Mouse (Mus musculus) heart, postnatal 36 days (tissue): ENCODE data around the gene Rbm8a2. TPM values are rescaled to one million over a fixed set of nuclear protein-coding genes. Genes with fewer than 3 reads are reported as not detected.
"Not testable (repeated sequence)": the region's sequence is repeated elsewhere in the genome, so short reads cannot be mapped to it uniquely, and the experiment has no call there.

Experiments
- DNase-seq, 2 experiments: peaks; one replicate each; pipeline ENCODE4 v3.0.0; 2021 to 2022
- intact Hi-C: fragments of 180-260 bp; cut with DNase I; formaldehyde crosslinking; loops from one replicate; pipeline ENCODE4 v1.15.1; 2025
- total RNA-seq, 2 experiments: library from RNA; stranded (reverse); gene quantifications; 2 replicates each; pipeline ENCODE4 v1.2.3; 2021

The Rbm8a2 gene
- not detected for total RNA-seq

- intact Hi-C loops, result not testable (repeated sequence)
Measured at GRCm38 (mm10) chr1:175979014-175979413, at the start of gene Rbm8a2. Gene Rbm8a2, minus strand, starts transcription at chr1:175979114.

DNA sequence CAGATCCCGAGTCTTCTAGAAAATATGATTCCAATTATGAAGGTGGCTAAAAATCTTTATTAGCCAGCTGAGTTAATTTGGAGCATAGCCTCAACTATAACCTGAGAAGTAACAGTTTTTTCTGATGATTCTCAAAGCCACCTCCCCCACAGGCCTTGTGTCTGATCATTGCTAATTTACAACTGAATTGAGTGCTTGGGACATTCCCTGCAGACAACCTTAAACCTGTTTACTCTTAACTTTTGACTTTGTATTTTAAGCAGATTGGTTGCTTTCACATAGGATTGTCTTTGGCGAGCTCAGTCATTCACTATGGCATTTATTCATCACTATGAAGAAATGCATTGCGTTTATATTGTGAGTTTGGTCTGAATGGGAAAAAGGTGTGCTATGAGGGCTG is 49.5 kb upstream of the Rbm8a2 start:
- no peak for DNase-seq
- intact Hi-C loops, result no loop called here

More at GRCm38 (mm10) chr1:175979014-175979413, at the start of gene Rbm8a2:
- DNase-seq, result not testable (repeated sequence)

DNA sequence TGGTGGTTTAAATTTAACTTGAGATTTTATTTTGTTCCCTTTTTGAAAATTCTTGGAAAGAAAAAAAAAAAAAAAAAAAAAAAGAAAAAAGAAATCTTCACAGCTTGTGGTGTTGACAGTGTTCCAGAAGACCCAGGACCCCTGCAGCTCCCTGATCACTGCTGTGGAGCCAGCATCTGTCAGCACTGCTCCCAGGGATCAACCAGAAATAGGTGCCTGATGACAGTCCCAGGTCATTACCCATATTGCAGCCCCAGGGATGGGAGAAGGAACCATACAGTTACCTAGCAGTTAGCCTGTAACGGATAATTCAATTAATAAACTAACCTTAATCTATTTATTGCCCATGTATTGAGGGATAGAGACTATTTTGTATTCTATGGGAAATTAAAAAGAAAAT is 45.6 kb upstream of the Rbm8a2 start:
- no peak for DNase-seq
- intact Hi-C loops, result no loop called here

DNA sequence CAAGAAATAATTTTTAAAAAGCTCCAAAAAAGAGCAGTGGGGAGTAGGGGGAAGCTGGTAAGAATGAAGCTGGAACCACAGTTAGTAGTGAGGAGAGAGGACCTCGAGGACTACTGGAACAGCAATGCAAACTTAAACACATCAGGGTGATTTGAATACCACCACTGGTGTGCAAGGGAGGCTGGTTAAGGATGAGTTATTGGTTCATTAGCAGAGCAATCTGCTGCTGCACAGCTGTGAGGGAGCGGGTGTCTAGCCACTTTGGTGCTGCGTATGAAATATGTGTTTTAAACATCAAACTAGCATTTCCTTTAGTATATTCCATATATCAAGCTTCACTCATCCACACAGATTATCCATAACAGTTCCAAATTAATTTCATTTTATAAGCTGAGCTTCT is 39.6 kb upstream of the Rbm8a2 start:
- intact Hi-C loops, result no loop called here
- no peak for DNase-seq

GRCm38 (mm10) chr1:176016076-176016475 is 37.2 kb upstream of the Rbm8a2 start:
- no peak for DNase-seq
- intact Hi-C loops, result no loop called here

- intact Hi-C loops, result no loop called here
Measured at GRCm38 (mm10) chr1:176013497-176014268, 34.8 kb upstream of the Rbm8a2 start.

GRCm38 (mm10) chr1:176011535-176011934 is 32.6 kb upstream of the Rbm8a2 start:
- intact Hi-C loops, result no loop called here
- no peak for DNase-seq

More at GRCm38 (mm10) chr1:176013497-176014268, 34.8 kb upstream of the Rbm8a2 start:
- DNase-seq, result no peak

DNA sequence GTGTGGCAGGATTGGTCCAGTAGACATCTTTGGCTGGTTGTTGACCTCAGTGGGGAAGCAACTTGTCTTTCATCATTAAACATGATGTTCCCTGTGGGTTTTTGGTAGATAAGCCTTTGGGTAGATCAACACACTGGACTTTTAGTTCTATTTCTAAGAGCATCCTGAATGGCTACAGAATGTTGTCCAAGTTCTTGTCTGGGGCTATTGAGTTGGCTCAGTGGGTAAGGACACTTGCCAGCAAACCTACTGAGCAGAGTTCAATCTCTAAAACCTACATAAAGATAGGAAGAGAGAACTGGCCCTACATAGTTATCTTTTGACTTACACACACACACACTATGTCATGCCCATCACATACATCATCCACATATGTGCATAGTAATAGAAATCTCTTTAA is 32.2 kb upstream of the Rbm8a2 start:
- intact Hi-C loops, result no loop called here

DNA sequence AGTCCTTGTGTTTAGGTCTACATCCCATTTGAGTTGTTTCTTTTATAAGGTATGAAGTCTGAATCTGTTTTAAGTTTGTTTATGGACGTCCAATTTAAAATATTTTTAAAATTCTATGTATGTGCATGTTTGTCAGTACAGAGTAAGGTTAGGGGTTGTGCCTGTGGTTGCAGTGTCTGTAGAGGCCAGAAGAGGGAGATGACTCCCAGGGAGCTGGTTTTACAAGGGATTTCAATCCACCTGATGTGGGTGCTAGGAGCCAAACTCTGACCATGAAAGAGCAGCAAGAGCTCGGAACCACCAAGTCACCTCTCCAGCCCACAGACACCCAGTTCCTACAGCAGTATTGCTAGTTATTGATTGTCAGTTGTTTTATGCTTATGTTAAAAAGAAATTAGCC is 29.5 kb upstream of the Rbm8a2 start:
- intact Hi-C loops, result no loop called here
- no peak for DNase-seq

More for the DNA sequence above, 32.2 kb upstream of the Rbm8a2 start:
- no peak for DNase-seq

DNA sequence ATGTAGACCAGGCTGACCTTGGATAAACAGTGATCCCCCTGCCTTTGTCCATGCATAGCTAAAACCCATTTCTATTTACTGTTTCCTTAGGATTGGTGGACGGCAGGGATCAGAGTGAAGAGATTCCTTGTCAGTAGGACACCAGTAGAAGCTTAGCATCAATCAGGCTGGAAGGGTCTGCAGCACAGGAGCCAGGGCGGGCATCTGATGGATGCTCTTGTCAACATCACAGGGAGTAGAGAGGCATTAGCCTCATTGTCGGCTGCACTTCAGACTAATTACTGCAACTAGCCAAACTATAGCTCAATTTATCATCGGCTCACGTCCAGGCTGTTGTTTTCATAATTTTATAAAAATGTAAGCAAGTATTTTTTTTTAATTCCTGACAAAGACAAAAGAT is 21.7 kb upstream of the Rbm8a2 start:
- DNase-seq, result no peak
- intact Hi-C loops, result no loop called here

GRCm38 (mm10) chr1:175997076-175997651 is 18.2 kb upstream of the Rbm8a2 start:
- intact Hi-C loops, result no loop called here
- DNase-seq, result no peak

- DNase-seq, result no peak
- intact Hi-C loops, result no loop called here
Measured at GRCm38 (mm10) chr1:175988912-175989311, 10.0 kb upstream of the Rbm8a2 start.

DNA sequence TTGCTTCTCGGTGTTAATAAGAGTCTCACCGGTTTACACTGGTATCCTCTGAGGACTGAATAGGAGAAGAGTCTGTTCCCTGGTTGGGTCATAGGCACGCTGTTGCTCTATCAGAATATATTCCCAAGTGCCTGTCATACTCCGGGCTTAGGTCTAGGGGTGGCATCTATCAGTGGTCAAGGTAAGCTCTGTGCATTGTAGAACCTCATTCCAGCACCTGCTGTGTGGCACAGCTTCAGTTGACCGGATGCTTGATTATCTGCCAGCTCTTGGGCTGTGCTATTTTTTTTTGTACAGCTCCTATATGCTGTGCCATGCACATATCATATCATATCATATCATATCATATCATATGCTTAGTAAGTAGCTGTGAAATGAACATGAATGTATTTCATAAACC is 9.5 kb upstream of the Rbm8a2 start:
- no peak for DNase-seq
- intact Hi-C loops, result no loop called here

DNA sequence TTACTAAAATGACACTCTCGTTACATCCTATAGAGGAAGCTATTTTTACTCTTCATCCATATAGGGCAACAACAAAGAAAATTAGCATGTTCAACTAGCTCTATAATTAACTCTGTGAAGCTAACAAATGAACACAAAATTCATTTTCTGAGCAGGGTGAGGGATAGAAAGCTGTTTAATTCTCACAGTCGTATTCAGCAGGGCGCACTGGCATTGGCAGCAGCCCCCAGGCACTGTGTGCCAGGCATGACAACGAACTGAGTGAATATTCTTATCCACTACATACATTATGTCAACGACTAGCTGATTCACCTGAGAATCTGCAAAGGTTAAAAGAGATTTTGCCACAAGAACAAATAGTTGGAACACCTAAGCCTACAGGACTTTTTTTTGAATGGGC is 8.2 kb downstream of the Rbm8a2 start:
- intact Hi-C loops, result no loop called here
- no peak for DNase-seq

DNA sequence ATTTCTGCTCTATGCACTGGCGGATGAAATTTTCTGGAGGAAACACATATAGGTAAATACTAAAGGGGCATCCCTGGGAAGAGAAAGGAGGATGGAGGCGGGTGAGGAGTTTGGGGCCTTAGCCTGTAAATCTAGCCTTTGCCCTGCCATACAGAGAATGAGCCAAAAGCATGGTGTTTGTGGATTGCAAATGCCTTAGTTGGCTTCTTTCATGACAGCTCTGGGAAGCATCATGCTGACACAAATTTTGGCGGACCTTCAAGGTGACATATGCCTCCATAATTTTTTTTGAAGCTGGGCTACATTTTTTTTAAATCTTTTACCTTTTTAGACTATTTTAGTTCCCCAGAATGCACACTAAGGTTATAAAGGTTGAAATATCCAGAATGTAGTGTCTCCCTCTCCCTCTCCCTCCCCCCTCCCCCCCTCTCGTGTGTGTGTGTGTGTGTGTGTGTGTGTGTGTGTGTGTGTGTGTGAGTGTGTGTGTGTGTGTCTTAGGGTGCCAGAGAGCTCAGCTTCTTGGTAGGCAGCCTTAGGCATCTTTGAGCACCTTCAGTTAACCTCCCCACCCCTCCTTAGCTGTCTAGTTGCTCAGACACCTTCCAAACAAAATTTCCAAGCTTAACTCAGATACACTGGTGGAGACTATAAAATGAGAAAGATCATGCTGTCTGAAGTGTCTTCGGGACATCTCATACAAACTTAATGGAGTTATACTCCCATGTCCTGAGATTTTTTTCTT is 11.7 kb downstream of the Rbm8a2 start:
- no peak for DNase-seq
- intact Hi-C loops, result no loop called here

DNA sequence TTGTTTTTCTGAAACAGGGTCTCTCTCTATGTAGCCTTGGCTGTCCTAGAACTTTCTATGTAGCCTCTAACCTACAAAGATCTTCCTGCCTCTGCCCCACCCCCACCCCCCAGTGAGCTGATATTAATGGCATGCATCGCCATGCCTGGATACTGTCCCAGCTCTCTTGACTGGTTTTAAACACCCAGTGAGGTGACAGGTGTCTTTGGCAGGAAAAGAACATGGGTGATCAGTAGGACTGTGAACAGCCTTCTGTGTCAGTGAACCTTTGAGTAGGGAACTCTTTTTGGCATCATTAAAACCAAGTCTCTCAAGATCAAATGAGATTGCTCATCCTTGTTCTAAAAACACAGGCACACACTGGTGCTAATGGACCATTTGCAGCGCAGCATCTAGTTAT is 17.1 kb downstream of the Rbm8a2 start:
- DNase-seq, result no peak
- intact Hi-C loops, result no loop called here

- DNase-seq, result no peak
- intact Hi-C loops, result no loop called here
Measured at GRCm38 (mm10) chr1:175950851-175951250, 28.1 kb downstream of the Rbm8a2 start.

- intact Hi-C loops, result no loop called here
- DNase-seq, result no peak
Measured at GRCm38 (mm10) chr1:175950421-175950820, 28.5 kb downstream of the Rbm8a2 start.

DNA sequence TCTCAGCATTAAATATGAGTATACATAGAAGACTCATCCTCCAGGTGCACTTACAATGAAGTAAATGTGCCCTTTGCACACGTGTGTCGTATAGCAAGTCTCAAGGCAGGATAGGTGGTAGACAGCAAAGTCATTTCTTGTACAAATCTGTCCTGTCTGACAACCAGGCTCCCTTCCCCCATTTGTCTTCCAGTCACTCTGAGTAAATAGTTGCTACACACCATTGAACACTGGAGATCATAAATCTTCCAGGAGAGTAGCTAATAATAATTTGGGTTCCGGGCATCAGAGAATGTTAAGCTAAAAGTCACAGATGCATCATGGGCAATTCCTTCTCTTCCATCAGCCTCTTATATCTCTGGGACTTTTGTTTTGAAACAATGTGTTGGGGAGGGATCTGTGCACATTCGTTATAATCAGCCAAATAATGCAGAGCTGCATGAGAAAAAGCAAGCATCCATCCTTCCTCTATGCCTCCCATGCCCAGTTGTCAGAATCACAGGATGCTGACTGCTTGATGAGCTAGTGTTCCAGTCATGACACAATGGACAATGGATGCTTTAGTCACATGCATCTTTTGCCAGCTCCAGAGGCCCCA is 32.1 kb downstream of the Rbm8a2 start:
- no peak for DNase-seq
- intact Hi-C loops, result no loop called here

- intact Hi-C loops, result no loop called here
- no peak for DNase-seq
Measured at GRCm38 (mm10) chr1:175943168-175943567, 35.7 kb downstream of the Rbm8a2 start.

GRCm38 (mm10) chr1:175938731-175939130 is 40.2 kb downstream of the Rbm8a2 start:
- intact Hi-C loops, result no loop called here
- DNase-seq, result no peak
